Mouse (Mus musculus) midbrain, postnatal 0 days (tissue): ENCODE measurements around the gene Trappc10. TPM values are rescaled to one million over a fixed set of nuclear protein-coding genes. Genes with fewer than 3 reads are reported as not detected.
A peak's percentile ranks its signal among the peaks of the same experiment; 100 is the strongest.

Experiments used
- ATAC-seq: fragments of 200-750 bp; cut with Nextera tagmentation; 2 replicates; pipeline ENCODE4 v1.8.0; 2017; ENCODE audit warnings: moderate number of reproducible peaks, mild to moderate bottlenecking, moderate TSS enrichment, moderate library complexity; ENCODE audit not compliant: low FRiP score
- DNase-seq: peaks from one replicate; pipeline ENCODE4 v3.0.0-alpha.2; 2015; ENCODE audit warnings: low spot score
- H3K27ac ChIP-seq: fragments of 300-500 bp; sonication (generic); 2 replicates; pipeline ENCODE4 v1.5.1; 2014; ENCODE audit warnings: low read depth, mild to moderate bottlenecking, low read length, mixed read lengths
- H3K27me3 ChIP-seq: fragments of 300-500 bp; sonication (generic); 2 replicates; pipeline ENCODE4 v1.6.1; 2014; ENCODE audit warnings: low read length, control low read depth, mixed read lengths; ENCODE audit not compliant: insufficient read depth
- H3K36me3 ChIP-seq: fragments of 300-500 bp; sonication (generic); 2 replicates; pipeline ENCODE4 v1.6.1; 2014; ENCODE audit warnings: low read length, control low read depth, mixed read lengths; ENCODE audit not compliant: insufficient read depth
- H3K4me1 ChIP-seq: fragments of 300-500 bp; sonication (generic); 2 replicates; pipeline ENCODE4 v1.6.1; 2014; ENCODE audit warnings: mild to moderate bottlenecking, control low read depth, antibody characterized with exemption, low read length, mixed read lengths; ENCODE audit not compliant: insufficient read depth
- H3K4me2 ChIP-seq: fragments of 300-500 bp; sonication (generic); 2 replicates; pipeline ENCODE4 v1.6.1; 2014; ENCODE audit warnings: low read depth, mild to moderate bottlenecking, low read length, mixed read lengths; ENCODE audit not compliant: poor library complexity, severe bottlenecking
- H3K4me3 ChIP-seq: fragments of 300-500 bp; sonication (generic); 2 replicates; pipeline ENCODE4 v1.5.1; 2014; ENCODE audit warnings: low read depth, mild to moderate bottlenecking, low read length, moderate library complexity
- H3K9ac ChIP-seq: fragments of 300-500 bp; sonication (generic); replicated peaks from 2 replicates; pipeline ENCODE4 v1.6.1; 2014; ENCODE audit warnings: mild to moderate bottlenecking, low read length, moderate library complexity, mixed read lengths; ENCODE audit not compliant: poor library complexity, severe bottlenecking
- H3K9me3 ChIP-seq: fragments of 300-500 bp; sonication (generic); 2 replicates; pipeline ENCODE4 v1.6.1; 2016; ENCODE audit warnings: low read length, control low read depth
- CTCF ChIP-seq: IDR thresholded peaks from 2 replicates; pipeline ENCODE4 v1.5.1; 2016; ENCODE audit warnings: antibody characterized with exemption, mild to moderate bottlenecking
- WGBS: fragments of 180-500 bp; shearing (Covaris S2); extraction: QIAGEN DNeasy Blood & Tissue Kit; methylation state at CpG from one replicate; pipeline ENCODE4 v1.1.7; 2014; 5-methylcytosine and 5-hydroxymethylcytosine counted together
- polyA plus RNA-seq: library from polyadenylated mRNA; unstranded; fragments of >200 nt; fragmentation: Nextera tagmentation; extraction: Ambion mirVana; gene quantifications from 2 replicates; pipeline ENCODE4 v1.2.1, GENCODE M21; 2015
- total RNA-seq: library from RNA; depleted of rRNA; stranded (reverse); fragments of >200 nt; gene quantifications from 2 replicates; pipeline ENCODE4 v1.2.3, GENCODE M21; 2014

Gene Trappc10
- total and polyA plus RNA-seq, 2 experiments from 2014 or later = 42.2 to 102 TPM

GRCm38 (mm10) chr10:78185381-78185725, 59.1 kb downstream of the Trappc10 start:
- no peak for DNase-seq
- Histone ChIP-seq H3K4me1 (peaks cover 6% of the 10 kb centered on the region; the same call in 1 of the 2 replicates), H3K36me3 (peaks cover 57% of the 10 kb centered on the region), H3K27me3 (no peaks in the 10 kb centered on the region), H3K9me3 (no peaks in the 10 kb centered on the region), H3K4me3 (peak overlapping the region; percentile 68), H3K4me2 (peak overlapping the region; percentile 97), H3K27ac (peak overlapping the region; percentile 55), H3K9ac (no peak overlapping the region)
- ATAC-seq = peak; percentile 8; the same call in 1 of the 2 replicates
- WGBS = 20% methylated on average over 9 of the region's 9 CpGs
- TF ChIP-seq CTCF = no peak; the same call in 1 of the 2 replicates

DNA sequence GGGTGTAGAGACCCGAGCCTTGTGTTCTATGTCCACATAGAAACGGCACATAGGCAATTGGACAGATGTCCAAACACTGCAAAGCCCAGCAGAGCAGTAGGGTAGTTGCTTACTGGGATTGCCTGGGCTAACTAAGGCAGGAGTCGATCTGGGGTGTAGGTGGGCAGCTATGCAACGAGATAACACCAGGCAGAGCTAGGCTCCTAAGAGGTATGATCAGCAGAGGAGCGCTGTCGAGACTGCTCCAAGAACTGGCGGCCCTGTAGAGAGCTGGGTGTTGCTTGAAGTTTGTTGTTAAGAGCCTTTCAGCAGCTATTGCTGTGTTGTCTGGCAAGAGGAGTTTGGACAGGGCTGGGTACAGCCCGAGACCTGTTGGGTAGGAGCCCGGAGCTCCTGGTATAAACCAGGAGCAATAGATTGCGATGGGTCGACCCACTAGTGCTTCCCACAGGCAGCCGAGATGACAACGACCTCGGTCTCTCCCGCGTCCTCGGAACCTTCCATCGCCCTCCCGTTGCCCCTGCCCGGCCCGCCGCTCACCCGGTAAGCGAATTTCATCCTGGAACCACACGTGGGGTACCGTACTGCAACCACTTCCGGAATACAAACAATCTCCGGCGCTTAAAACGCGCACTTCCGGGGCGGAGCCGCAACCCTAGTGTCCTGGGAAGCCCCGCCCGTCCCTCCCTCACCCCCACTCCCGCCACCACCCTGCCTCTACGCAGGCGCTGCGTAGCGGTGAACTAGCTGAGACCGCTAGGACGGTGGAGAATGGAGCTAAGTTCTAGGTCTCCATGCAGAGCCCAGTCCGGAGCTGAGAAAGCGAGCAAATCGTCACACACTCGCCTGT, 59.7 kb downstream of the Trappc10 start, which contains the start of gene Pwp2:
Pwp2 (minus strand) TSS at position 619 of the 850 bp plus-strand sequence.
- ATAC-seq (peak; percentile 95), DNase-seq (peak; percentile 97)
- TF ChIP-seq CTCF = peak; percentile 32; the same call in 1 of the 2 replicates
- WGBS = 2% methylated on average over 47 of the region's 47 CpGs
- peak within 1 kb of the TSS; percentile 60 for H3K9ac ChIP-seq
- H3K27ac ChIP-seq = peak within 1 kb of the TSS; percentile 55
- peak within 1 kb of the TSS; percentile 97 for H3K4me2 ChIP-seq
- H3K4me1 ChIP-seq = peaks cover 6% of the 10 kb centered on the region; the same call in 1 of the 2 replicates
- H3K36me3 ChIP-seq = peaks cover 58% of the 10 kb centered on the region
- H3K27me3 ChIP-seq = no peaks in the 10 kb centered on the region
- peak within 1 kb of the TSS; percentile 68 for H3K4me3 ChIP-seq
- H3K9me3 ChIP-seq = no peaks in the 10 kb centered on the region

GRCm38 (mm10) chr10:78183577-78183976, 60.9 kb downstream of the Trappc10 start:
- TF ChIP-seq CTCF = no peak
- Histone ChIP-seq H3K27me3 (no peaks in the 10 kb centered on the region), H3K36me3 (peaks cover 58% of the 10 kb centered on the region), H3K4me3 (no peak overlapping the region), H3K27ac (no peak overlapping the region), H3K9me3 (no peaks in the 10 kb centered on the region), H3K4me1 (peaks cover 6% of the 10 kb centered on the region; the same call in 1 of the 2 replicates), H3K4me2 (no peak overlapping the region), H3K9ac (no peak overlapping the region)
- DNase-seq = no peak
- WGBS = 88% methylated on average over 3 of the region's 3 CpGs
- ATAC-seq = no peak

GRCm38 (mm10) chr10:78182321-78182720, 62.1 kb downstream of the Trappc10 start:
- H3K4me1 ChIP-seq = peaks cover 6% of the 10 kb centered on the region; the same call in 1 of the 2 replicates
- ATAC-seq = no peak
- H3K9ac ChIP-seq = no peak overlapping the region
- H3K4me3 ChIP-seq = no peak overlapping the region
- H3K4me2 ChIP-seq = no peak overlapping the region
- WGBS = 93% methylated on average over 17 of the region's 17 CpGs
- H3K27me3 ChIP-seq = no peaks in the 10 kb centered on the region
- no peak for DNase-seq
- peaks cover 59% of the 10 kb centered on the region for H3K36me3 ChIP-seq
- no peak overlapping the region for H3K27ac ChIP-seq
- H3K9me3 ChIP-seq = no peaks in the 10 kb centered on the region
- TF ChIP-seq CTCF = no peak

DNA sequence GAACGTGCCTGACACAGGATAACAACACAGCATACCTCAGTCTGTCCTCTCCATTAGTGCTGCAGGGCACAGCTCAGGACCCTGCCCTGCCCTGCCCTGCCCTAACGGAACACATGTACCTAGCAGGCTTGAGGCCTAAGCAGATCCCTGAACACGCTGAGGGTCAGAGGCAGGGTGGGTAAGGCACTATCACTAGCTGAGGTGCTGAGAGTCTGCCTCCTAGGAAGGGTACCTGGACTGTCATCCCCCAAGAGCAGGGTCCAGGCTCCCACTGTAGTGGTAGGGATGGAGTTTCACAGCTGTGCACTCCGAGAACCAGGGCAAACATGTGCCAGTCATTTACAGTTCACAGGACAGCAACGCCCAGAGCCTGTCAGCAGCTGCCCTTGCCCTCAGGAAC, 70.0 kb downstream of the Trappc10 start:
- H3K9ac ChIP-seq = no peak overlapping the region

DNA sequence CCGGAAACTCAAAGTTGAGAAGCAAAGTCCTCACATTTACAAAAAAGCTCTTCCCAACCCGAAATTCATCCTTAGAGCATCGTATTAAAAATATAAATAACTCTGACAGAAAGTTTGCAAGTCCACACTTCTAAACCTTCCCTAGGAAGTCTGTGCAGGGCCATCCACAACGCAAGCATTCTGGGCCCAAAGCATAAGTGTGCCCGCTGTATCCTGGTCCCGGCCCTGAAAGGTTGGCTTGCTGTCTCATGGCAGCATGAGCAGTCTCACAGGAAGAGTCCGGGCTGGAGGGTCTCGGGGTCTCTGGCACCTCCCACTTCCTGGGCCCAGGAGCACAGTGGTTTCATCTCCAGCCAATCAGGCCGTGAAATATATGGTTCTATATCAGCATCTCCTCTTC, 72.9 kb downstream of the Trappc10 start:
- no peaks in the 10 kb centered on the region for H3K9me3 ChIP-seq
- no peak overlapping the region for H3K27ac ChIP-seq
- peaks cover 6% of the 10 kb centered on the region; the same call in 1 of the 2 replicates for H3K4me1 ChIP-seq
- no peaks in the 10 kb centered on the region for H3K27me3 ChIP-seq
- no peak overlapping the region for H3K4me2 ChIP-seq
- H3K36me3 ChIP-seq = peaks cover 65% of the 10 kb centered on the region
- 0 out of 2 replicates have a peak overlapping the region, but pooled peaks have one; percentile 4 for H3K9ac ChIP-seq
- DNase-seq (no peak), ATAC-seq (no peak)
- H3K4me3 ChIP-seq = no peak overlapping the region
- no peak for TF ChIP-seq CTCF
- 96% methylated on average over 9 of the region's 9 CpGs for WGBS

More for the DNA sequence above, 70.0 kb downstream of the Trappc10 start:
- Histone ChIP-seq H3K4me3 (no peak overlapping the region), H3K4me1 (no peaks in the 10 kb centered on the region), H3K36me3 (peaks cover 84% of the 10 kb centered on the region), H3K4me2 (no peak overlapping the region), H3K27ac (no peak overlapping the region), H3K27me3 (no peaks in the 10 kb centered on the region), H3K9me3 (no peaks in the 10 kb centered on the region)
- ATAC-seq (no peak), DNase-seq (no peak)
- 92% methylated on average over 5 of the region's 5 CpGs for WGBS
- no peak for TF ChIP-seq CTCF
